Mouse (Mus musculus) ES-CJ7 (cell line): ENCODE results near the gene Ttc39a.
"Not testable (repeated sequence)": the region's sequence is repeated elsewhere in the genome, so short reads cannot be mapped to it uniquely, and the experiment has no call there.

ENCODE experiments used
- DNase-seq: peaks from one replicate; pipeline ENCODE4 v3.0.0; 2011; ENCODE audit warnings: low read depth, low spot score

Ttc39a gene

DNA sequence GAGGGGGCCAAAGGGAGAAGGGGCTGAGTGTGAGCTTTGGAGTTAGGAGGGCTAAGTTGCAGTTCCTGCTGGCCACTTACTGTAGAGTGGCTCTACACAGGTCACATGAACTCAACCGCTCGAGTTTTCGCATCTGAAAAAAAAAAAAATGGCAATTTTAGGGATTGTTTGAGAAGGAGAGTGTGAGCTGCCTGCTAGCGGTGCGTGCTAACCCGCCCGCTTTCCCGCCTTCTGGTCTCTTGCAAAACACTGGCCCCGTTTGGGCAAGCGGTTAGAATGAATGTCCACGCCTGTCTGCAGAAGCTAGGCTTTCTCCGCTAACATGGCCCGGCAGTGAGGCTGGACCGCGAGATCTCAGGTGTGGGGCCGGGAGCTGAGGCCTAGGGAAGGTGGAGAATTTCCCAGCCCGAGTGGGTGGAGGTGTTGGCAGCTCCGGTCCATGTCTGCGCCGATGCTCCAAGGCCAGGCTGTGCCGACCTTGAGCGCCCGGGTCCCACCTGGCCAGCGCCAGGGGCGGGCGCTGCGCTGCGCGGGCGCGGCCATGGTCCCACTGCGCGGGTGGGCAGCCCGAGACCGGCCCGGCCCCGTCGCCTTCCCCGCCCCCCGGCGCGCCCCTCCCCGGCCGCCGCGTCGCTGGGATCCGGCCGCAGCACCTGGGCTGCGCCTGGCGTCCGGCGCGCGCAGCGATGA is at the start of gene Ttc39a:
TSS of gene Ttc39a (plus strand) at position 138 of the 690 bp plus-strand sequence.
- peak; percentile 56 for DNase-seq

DNA sequence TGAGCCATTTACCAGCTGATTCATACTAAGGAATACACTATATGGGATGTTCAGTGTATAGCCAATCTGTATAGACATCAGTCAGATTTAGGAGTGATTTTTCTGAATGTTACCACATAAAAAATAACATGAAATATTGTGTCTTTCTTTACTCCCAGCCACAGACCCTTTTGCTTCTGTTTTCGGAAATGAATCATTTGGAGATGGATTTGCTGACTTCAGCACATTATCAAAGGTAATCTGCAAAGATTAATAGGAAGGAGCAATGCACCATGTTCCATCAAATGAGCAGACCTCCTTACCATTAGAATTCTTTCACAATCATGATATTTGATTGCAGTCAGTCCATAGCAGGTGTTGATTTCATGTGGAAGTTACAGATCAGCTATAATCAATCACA is 28.3 kb upstream of the Ttc39a start:
- DNase-seq, result no peak

DNA sequence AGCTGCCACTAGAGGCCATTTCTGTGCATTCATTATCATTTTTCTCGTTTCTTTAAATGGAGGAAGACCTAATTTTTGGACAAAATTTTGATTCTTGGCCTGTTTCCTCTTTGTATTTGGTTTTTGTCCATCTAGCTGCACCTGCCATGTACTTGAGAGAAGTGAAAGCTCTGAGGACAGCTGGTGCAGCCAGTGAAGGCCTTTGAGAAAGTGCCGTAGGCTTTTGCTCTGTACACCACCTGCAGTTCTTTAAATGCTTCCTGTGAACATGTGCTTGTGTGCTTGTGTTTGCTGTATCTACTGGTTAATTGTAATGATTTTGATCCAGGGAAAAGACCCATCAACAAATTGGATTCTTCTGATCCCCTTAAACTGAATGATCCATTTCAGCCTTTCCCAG is 24.0 kb upstream of the Ttc39a start:
- DNase-seq, result no peak

DNA sequence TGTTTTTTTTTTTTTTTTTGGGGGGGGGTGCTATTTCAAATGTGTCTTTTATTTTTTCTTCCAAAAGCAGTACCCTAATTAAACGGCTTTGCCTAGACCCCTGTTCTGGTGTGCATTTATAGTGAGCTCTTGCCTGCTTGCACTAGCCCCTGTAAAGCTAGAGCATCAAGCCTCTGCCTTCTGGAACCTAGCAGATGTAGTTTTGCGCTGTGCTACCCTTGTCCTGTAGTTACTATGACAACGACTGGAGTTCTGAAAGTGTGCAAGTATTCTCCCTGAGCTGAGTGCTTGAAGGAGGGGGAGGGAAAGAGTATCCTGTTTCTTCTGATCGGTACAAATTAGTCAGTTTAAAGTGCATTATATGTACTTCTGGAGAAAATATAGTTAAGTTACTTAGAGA is 20.8 kb upstream of the Ttc39a start:
- DNase-seq, result no peak

DNA sequence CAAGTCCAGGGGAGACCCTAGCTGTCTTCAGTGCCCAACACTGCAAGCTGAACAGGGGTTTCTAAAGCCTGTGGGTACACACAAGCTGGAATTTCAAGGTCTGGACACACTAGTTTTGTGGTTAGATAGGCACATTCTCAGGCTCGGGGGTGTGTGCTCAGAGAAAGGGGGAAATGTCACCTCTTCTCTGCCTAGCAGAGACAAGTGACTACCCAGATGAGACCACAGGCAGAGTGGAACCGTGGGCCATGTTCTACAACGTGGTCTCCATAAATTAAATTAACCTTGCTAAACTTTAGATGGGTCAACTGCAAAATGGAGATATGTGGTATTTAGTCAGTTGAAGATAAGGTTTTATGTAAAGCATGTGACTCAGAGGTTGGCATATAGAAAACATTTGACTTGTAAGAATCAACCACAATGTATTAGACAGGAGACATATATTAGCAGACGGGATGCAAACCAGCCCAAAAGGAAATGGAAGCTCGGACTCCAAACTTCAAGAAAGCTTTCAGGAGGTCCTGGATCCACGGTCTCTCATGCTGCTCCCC is 13.1 kb upstream of the Ttc39a start:
- no peak for DNase-seq

DNA sequence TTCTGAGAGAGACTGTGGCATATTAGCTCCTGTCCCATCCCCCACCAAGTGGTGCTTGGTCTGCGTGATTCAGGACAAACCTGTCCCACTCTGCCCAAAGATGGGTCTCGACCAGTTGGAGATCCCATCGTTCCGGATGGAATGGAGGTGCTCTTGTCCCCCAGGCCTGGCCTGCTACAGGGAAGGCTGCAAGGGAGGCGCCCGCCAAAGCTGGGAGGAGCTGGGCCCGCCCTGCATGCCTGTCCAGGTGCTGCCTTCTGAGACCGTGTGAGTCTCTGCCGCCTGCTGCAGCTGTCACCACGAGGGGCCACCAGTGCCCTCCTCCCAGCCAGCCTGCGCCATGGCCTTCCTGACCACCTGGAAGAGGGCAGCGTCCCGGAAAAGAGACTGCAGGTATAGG is 12.5 kb upstream of the Ttc39a start:
- DNase-seq, result no peak

DNA sequence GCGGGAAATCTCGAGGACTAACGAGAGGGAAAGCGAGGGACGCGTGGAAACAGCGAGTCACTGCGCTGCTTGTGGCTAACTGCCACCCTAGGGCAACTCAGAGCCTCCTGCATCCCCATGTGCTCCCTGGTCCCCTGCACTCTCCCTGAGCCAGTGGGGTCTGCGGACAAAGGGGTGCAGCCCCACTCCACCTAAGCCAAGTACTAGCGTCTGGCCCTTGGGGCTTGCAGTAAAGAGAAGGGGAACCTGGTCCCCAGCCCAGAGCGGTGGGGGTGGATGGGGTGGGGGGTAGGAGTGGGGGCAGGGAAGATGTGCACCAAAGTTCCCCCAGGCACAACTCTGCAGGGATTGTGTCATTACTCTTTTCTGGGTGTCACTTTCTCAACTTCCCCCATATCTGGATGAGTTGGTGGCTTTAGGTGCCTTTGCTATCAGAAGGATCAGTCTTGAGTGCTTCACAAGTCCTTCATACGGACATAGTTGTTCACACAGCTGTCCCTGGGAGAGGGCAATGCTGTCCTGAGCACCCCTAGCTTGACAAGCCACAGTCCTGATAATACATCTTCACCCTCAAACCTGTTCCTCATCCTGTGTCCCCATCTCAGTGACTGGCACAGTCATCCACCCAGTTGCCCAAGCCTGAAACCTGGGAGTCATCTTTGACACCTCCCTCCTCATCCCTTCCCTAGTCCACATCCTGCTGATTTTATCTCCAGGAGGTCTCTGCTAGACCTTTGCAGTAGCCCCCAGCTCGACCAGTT is 11.9 kb upstream of the Ttc39a start:
- DNase-seq, result no peak

DNA sequence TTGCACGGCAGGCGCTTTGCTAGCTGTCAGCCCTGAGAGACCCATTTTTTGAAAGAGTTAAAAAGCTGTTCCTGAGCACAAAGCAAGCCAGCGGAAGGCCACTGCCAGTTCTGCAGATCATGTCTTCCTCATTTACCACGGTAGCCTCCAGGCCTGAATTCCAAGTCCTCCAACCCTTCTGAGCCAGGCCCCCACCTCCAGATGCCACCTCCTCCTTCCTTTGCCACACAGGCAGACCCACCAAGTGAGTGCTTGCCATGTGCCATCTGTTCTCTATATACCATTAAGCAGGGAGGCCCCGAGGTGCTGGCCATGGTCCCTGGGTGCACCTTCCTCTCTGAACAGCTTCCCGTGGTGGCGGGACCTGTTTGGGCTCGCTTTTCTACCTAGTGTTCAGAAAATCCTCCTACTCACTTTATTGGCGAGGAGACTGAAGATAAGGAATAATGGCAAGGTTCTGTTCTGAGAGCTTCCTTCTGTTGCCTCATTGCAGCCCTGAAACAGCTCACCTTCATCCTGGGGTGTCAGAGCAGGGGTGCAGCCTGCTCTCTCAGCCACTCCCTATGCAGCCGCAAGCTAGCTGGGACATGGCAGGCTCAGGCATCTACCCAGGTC is 6.0 kb upstream of the Ttc39a start:
- no peak for DNase-seq

DNA sequence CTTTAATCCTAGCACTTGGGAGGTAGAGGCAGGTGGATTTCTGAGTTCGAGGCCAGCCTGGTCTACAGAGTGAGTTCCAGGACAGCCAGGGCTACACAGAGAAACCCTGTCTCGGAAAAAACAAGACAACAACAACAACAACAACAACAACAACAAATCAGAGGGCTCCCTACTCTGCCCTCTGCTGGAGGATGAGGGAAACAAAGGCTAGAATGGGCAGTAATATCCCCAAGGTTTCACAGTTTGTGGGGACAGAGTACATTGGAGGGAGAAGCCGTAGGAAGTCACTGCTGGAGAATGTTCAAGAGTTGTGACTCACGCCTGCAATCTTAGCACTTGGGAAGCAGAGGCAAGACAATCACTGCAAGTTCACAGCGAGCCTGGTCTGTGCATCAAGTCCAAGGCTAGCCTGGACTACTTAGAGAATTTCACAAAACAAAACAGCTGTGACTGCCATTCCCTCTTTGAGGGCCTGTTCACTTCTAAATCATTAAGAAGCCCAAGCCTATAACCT is 5.2 kb upstream of the Ttc39a start:
- no peak for DNase-seq

DNA sequence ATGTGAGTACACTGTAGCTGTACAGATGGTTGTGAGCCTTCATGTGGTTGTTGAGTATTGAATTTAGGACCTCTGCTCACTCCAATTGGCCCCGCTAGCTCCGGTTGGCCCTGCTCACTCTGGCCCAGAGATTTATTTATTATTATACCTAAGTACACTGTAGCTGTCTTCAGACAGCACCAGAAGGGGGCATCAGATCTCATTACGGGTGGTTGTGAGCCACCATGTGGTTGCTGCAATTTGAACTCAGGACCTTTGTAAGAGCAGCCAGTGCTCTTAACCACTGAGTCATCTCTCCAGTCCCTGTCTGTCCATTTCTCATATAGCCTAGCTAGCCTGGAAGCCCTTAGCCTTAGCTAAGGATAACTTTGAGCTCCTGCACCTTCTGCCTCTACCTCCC is 1.5 kb upstream of the Ttc39a start:
- not testable (repeated sequence) for DNase-seq

DNA sequence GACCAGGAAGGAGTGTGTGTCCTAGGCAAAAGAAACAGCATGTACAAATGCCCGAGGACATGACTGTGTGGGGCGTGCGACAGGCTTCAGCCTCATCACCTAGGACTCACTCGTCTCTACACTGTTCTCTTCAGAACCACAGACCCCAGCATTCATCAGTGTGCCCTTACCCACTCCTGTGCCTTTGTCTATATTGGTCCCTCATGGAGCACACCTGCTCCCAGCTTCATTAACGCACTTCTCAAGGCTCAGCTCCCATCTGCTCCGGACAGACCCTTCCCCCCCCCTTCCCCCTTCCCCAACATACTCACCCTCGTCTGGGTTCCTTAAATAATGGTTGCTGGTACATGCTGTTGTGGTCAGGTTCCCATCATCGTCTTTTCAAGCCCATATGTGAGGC is 1.0 kb upstream of the Ttc39a start:
- no peak for DNase-seq

DNA sequence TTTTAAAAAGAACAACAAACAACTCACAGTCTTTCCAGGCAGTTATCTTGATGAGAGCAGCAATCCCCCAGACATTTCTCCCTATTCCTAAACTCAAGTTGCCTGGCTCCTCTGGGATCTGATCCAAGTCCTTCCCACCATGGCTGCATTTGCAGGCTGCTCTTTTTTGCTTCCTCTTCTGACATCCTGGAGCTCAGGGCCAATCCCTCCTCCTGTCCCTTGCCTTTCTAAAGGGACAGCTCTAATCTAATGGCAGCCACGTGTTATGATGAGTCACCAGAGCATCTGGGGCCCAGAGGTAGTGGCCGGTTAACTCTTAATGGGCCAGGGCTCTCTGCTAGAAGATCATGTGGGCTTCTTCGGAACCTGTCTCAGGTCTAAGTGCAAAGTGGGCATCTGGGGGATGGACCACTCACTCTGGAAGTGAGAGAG is 353 bp upstream of the Ttc39a start:
- DNase-seq, result no peak

DNA sequence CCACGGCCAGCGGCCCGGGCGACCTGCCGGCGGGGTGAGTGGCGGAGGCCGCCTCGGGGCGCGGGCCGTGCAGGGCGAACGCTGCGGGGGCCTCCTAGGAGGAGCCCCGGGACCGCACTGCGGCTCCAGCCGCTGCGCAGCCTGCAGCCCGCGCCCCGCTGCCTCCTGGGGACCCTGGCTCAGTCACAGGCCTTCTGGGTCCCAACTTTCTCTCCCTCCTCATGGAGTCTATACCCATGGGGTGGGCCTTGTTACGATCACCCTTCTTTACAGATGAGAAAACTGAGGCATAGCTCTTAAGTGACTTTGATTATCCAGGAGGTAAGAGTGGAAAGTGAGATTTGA is 725 bp downstream of the Ttc39a start:
- no peak for DNase-seq

DNA sequence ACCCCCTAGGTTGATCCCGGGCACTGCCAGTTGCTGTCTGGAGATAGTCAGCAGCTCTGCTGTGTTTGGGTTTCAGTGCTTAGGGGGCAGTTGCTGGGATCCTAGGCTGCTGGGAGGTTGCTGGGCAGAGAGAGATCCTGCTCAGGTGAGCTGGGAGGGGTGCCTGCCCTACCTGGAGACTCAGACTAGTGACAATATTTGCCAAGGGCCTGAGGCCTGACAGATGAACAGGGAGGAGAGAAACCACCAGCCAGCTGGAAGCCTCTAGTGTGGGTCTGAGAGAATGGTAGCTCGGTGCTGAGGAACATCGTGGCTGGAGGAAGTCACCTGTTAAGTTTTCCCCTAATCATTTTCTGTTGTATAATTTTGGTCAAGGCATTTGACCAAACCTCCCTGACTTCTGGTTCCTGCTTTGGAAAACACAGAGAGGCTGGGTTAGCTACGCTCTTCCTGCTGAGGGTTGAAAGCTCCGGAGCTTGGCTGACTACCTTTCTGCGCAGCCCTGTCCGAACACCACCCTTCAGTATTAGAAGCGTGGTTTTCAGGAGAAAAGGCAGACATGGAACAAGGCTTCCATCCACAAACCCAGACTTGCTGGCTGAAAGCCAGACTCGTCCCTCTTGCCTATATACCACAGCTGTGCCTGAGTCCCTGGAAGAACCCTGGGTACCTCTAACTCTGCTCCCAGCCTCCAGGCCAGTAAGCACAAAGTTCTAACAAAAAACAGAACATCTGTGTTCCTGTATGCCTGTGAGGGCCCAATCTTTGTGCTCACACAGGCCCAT is 1.5 kb downstream of the Ttc39a start:
- DNase-seq, result no peak

DNA sequence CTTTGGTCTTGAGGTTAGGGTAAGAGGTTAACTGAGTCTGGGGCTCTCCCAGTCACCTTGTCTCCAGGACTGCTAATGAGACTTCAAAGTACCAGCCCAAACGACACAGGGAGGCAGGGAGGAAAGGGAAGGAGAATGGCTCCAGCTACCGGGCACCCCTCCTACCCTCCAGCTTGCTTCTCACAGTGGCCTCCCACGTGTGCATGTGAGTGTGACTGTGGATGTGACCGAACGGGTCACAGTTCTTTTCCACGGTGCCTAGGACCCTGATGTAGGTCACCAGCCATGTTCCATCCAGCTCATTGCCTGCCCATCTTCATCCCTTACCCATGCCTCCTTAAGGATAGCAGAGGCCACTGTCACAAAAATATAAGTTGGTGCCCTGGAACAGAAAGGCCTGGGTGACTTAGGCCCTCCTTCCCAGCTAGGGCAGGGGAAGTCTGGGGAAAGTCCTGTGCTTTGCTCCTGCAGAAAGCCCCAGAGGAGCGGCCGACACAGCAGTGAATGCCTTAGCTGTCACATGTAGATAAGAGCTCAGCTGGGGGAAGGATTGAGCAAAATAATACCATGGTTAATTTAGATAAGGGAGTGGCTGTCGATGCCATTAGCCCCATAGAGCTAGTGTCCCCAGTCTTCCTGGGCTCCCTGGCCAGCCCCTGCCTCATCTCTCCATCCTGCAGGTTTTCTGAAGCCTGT is 4.4 kb downstream of the Ttc39a start:
- DNase-seq, result no peak

DNA sequence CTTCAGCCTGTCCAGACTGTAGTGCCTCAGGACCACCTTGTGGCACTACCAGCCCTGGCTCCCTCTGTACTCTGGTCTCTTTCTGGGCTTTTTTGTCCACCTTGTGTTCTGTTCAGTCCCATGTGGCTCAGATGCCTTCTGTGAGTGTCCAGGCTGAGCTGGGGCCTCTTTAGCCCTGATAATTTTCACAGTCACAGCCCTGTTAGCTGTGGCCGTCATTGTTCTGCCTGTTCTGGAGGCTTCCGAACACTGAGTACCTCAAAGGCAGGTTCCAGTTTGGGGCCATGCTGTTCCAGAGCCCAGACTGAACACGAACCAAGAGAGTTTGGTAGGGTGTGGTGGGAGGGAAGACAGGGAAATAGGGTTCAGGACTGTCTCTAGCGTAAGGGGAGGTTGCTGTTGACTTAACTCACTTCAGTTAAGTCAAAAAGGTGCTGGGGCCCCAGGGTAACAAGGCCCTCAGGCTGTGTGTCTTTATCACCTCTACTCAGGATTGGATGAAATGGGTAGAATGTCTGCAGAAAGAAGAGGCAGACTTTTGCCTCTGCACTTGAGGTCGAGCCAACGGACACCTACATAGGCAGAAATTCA is 5.0 kb downstream of the Ttc39a start:
- no peak for DNase-seq

DNA sequence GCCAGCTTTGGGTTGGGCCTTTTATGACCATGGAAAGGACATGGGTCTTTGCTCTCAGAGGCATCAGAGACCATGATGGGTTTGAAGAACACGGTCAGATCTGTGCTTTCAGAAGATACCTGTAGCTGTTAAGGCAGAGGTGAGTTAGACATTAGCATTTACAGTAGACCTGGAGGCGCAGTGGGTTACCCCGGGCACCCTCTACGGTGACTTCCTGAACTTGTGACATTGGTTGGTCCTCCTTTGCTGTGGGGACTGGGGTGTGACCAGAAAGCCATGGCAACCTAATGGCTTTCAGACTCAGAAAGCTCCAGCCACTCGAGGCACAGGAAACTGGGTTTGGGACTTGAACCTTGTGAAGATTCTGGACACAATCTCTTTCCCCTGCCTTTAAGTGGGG is 5.8 kb downstream of the Ttc39a start:
- DNase-seq, result no peak

DNA sequence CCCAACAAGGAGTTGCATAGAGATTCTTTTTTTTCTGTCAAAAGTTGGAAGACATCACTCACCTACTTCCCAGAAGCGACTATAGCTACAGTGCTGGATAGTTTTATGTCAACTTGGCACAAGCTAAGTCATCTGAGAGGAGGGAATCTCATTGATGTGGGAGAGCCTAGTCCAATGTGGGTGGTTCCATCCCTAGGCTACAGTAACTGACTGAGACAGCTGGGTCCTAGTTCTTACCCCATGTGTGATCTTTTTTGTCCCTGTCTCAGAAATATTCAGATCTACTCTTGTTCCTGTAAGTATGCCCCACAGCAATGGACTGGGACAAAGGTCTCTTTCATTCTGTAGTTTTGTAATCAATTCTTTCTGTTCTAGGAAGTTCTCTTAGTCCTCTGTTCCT is 11.6 kb downstream of the Ttc39a start:
- DNase-seq, result no peak

DNA sequence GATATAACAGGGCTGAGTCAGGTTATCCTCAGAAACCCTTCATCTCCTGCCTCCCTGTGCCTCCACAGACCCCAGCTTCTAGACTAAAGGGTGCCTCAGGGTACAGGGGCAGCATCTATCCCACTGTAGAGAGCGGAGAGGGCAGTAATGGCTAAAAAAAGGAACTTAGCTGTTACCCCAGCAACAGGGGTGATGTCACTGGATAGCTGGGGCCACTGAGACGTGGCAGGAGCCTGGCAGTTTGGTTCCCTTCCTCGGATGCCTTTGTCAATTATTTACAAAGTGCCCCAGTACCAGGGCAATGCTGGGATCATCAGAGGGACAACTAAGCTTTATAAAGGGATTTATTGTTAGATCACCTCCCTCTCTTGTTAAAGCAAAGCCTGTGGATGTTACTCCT is 12.6 kb downstream of the Ttc39a start:
- no peak for DNase-seq

DNA sequence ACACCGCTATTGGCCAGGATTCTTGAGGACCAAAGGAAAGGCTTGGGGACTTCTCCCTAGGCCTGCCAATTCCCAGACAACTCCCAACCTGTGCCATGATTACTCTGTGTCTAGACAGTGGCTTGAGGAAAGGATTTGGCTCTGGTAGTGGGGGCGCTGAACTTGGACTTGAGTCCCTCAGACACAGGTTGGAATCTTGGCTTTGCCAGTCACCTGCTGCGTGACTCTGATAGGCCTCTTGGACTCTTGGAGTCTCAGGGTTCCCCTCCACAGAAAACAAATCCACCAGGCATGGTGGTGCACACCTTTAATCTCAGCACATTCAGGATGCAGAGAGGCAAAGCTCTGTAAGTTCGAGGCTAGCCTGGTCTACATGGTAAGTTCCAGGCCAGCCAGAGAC is 13.1 kb downstream of the Ttc39a start:
- DNase-seq, result no peak
